In the genomic region with DNA sequence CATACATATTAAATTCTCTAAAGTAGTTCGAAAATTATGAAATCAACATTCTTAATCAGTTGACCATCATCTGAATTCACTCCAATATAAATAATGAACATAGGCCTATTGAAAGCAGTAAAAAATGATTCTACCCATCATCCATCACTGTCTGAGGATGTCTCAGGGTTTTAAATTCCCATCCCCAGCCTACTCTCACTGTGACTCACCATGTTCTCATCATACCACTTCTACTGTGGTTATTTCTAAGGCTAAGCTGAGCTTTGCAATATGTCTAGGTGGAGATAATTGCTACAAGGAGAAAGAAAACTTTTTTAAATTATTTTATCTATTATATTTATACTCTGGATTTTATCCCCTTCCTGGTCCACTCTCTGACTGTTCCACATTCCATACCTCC, we compare ENCODE assay signal across 17 mouse cellular contexts.
"Had no signal": no experiment of that assay in that cellular context is flagged by ENCODE, and none has a peak within 500 bp of the region (broad histone marks: within the 10 kb centered on the region; RNA-seq: fewer than 3 reads in every experiment).

No protein-coding gene starts in this region.

- DNase-seq: retina, postnatal 1 day; right cerebral cortex, adult 18-20 months; right cerebral cortex, postnatal 14 days; right cerebral cortex, postnatal 25 days; right cerebral cortex, postnatal 4 days; spleen, adult 18-20 months; thymus, adult 18-20 months; thymus, adult 2 months; thymus, postnatal 14 days; thymus, postnatal 25 days; thymus, postnatal 36 days; thymus, postnatal 4 days had no signal

- H3K36me3 ChIP-seq: neural tube, embryonic 12.5 days; neural tube, embryonic 13.5 days; neural tube, embryonic 15.5 days; stomach, embryonic 15.5 days had no signal

- H3K4me2 ChIP-seq: neural tube, embryonic 12.5 days; neural tube, embryonic 13.5 days; neural tube, embryonic 15.5 days; stomach, embryonic 15.5 days had no signal

- H3K27ac ChIP-seq: neural tube, embryonic 12.5 days; neural tube, embryonic 13.5 days; neural tube, embryonic 15.5 days; stomach, embryonic 15.5 days; stomach, postnatal 0 days had no signal

- H3K9me3 ChIP-seq: neural tube, embryonic 12.5 days; neural tube, embryonic 13.5 days; neural tube, embryonic 15.5 days; stomach, embryonic 15.5 days had no signal

- H3K4me1 ChIP-seq: neural tube, embryonic 12.5 days; neural tube, embryonic 13.5 days; neural tube, embryonic 15.5 days; stomach, embryonic 15.5 days had no signal

- H3K27me3 ChIP-seq: neural tube, embryonic 12.5 days; neural tube, embryonic 13.5 days; neural tube, embryonic 15.5 days; stomach, embryonic 15.5 days had no signal

- H3K4me3 ChIP-seq: neural tube, embryonic 12.5 days; neural tube, embryonic 13.5 days; neural tube, embryonic 15.5 days; stomach, embryonic 15.5 days had no signal

- H3K9ac ChIP-seq: neural tube, embryonic 12.5 days; neural tube, embryonic 13.5 days; neural tube, embryonic 15.5 days; stomach, embryonic 15.5 days had no signal
